Mouse (Mus musculus): Measurements from ENCODE around the gene Sp2. TPM values are rescaled to one million over a fixed set of nuclear protein-coding genes. Genes with fewer than 3 reads are reported as not detected.

Sp2 gene
- polyA plus RNA-seq, 1 experiment from 2014 or later, result 16.8 TPM

GRCm38 (mm10) chr11:96976379-96976687 lies 6.4 kb downstream of the Sp2 start:
- no peaks in the 10 kb centered on the region for H3K36me3 ChIP-seq (ENCODE audit: control insufficient read depth, insufficient read depth, low read length)
- peak overlapping the region; percentile 92 for H3K9ac ChIP-seq (ENCODE audit: low read depth, low read length)
- H3K9me3 ChIP-seq (replicated peaks; ENCODE audit: control insufficient read depth, low read length, poor library complexity, severe bottlenecking), result no peaks in the 10 kb centered on the region
- no peak for ATAC-seq
- H3K4me1 ChIP-seq (ENCODE audit: control insufficient read depth, insufficient read depth, low read length), result peaks cover 32% of the 10 kb centered on the region
- 51% methylated on average over 3 of the region's 3 CpGs for WGBS
- no peaks in the 10 kb centered on the region for H3K27me3 ChIP-seq (ENCODE audit: control insufficient read depth, insufficient read depth, low read depth, low read length)
- H3K4me2 ChIP-seq (ENCODE audit: low read length), result peak overlapping the region; percentile 76
- H3K4me3 ChIP-seq (ENCODE audit: low read depth, low read length), result peak overlapping the region; percentile 76
- H3K27ac ChIP-seq (ENCODE audit: low read length), result peak overlapping the region; percentile 98

GRCm38 (mm10) chr11:96975511-96976378 lies 7.0 kb downstream of the Sp2 start:
- no peak for ATAC-seq
- Histone ChIP-seq H3K9me3 (replicated peaks; ENCODE audit: control insufficient read depth, low read length, poor library complexity, severe bottlenecking) (no peaks in the 10 kb centered on the region), H3K27ac (ENCODE audit: low read length) (peak overlapping the region; percentile 98; the same call in 1 of the 2 replicates), H3K4me2 (ENCODE audit: low read length) (peak overlapping the region; percentile 76), H3K4me1 (ENCODE audit: control insufficient read depth, insufficient read depth, low read length) (peaks cover 33% of the 10 kb centered on the region), H3K9ac (ENCODE audit: low read depth, low read length) (peak overlapping the region; percentile 92), H3K36me3 (ENCODE audit: control insufficient read depth, insufficient read depth, low read length) (no peaks in the 10 kb centered on the region), H3K27me3 (ENCODE audit: control insufficient read depth, insufficient read depth, low read depth, low read length) (no peaks in the 10 kb centered on the region), H3K4me3 (ENCODE audit: low read depth, low read length) (peak overlapping the region; percentile 76)
- WGBS, result 71% methylated on average over 10 of the region's 10 CpGs

GRCm38 (mm10) chr11:96974813-96975212 lies 7.9 kb downstream of the Sp2 start:
- H3K4me1 ChIP-seq (ENCODE audit: control insufficient read depth, insufficient read depth, low read length), result peaks cover 34% of the 10 kb centered on the region

GRCm38 (mm10) chr11:96973426-96973964 lies 9.3 kb downstream of the Sp2 start:
- Histone ChIP-seq H3K27me3 (ENCODE audit: control insufficient read depth, insufficient read depth, low read depth, low read length) (no peaks in the 10 kb centered on the region), H3K4me1 (ENCODE audit: control insufficient read depth, insufficient read depth, low read length) (peaks cover 34% of the 10 kb centered on the region), H3K4me3 (ENCODE audit: low read depth, low read length) (no peak overlapping the region), H3K9ac (ENCODE audit: low read depth, low read length) (no peak overlapping the region), H3K27ac (ENCODE audit: low read length) (no peak overlapping the region; the same call in 1 of the 2 replicates), H3K9me3 (replicated peaks; ENCODE audit: control insufficient read depth, low read length, poor library complexity, severe bottlenecking) (no peaks in the 10 kb centered on the region), H3K4me2 (ENCODE audit: low read length) (no peak overlapping the region), H3K36me3 (ENCODE audit: control insufficient read depth, insufficient read depth, low read length) (no peaks in the 10 kb centered on the region)
- ATAC-seq, result no peak
- 78% methylated on average over 5 of the region's 5 CpGs for WGBS

More at GRCm38 (mm10) chr11:96974813-96975212, 7.9 kb downstream of the Sp2 start:
- Histone ChIP-seq H3K27ac (ENCODE audit: low read length) (no peak overlapping the region), H3K9me3 (replicated peaks; ENCODE audit: control insufficient read depth, low read length, poor library complexity, severe bottlenecking) (no peaks in the 10 kb centered on the region), H3K9ac (ENCODE audit: low read depth, low read length) (no peak overlapping the region), H3K36me3 (ENCODE audit: control insufficient read depth, insufficient read depth, low read length) (no peaks in the 10 kb centered on the region), H3K4me3 (ENCODE audit: low read depth, low read length) (no peak overlapping the region), H3K27me3 (ENCODE audit: control insufficient read depth, insufficient read depth, low read depth, low read length) (no peaks in the 10 kb centered on the region), H3K4me2 (ENCODE audit: low read length) (no peak overlapping the region)
- WGBS, result 87% methylated on average over 5 of the region's 5 CpGs
- ATAC-seq, result no peak

- Histone ChIP-seq H3K27ac (ENCODE audit: low read length) (no peak overlapping the region), H3K4me1 (ENCODE audit: control insufficient read depth, insufficient read depth, low read length) (peaks cover 31% of the 10 kb centered on the region), H3K4me2 (ENCODE audit: low read length) (no peak overlapping the region), H3K9ac (ENCODE audit: low read depth, low read length) (no peak overlapping the region), H3K36me3 (ENCODE audit: control insufficient read depth, insufficient read depth, low read length) (no peaks in the 10 kb centered on the region), H3K27me3 (ENCODE audit: control insufficient read depth, insufficient read depth, low read depth, low read length) (no peaks in the 10 kb centered on the region), H3K4me3 (ENCODE audit: low read depth, low read length) (no peak overlapping the region), H3K9me3 (replicated peaks; ENCODE audit: control insufficient read depth, low read length, poor library complexity, severe bottlenecking) (no peaks in the 10 kb centered on the region)
- ATAC-seq, result no peak
- 70% methylated on average over 5 of the region's 5 CpGs for WGBS
Observed at GRCm38 (mm10) chr11:96972906-96973305, 9.9 kb downstream of the Sp2 start.

- H3K4me3 ChIP-seq (ENCODE audit: low read depth, low read length), result no peak overlapping the region
- 82% methylated on average over 3 of the region's 3 CpGs for WGBS
- H3K36me3 ChIP-seq (ENCODE audit: control insufficient read depth, insufficient read depth, low read length), result no peaks in the 10 kb centered on the region
- no peaks in the 10 kb centered on the region for H3K9me3 ChIP-seq (replicated peaks; ENCODE audit: control insufficient read depth, low read length, poor library complexity, severe bottlenecking)
- peaks cover 19% of the 10 kb centered on the region for H3K4me1 ChIP-seq (ENCODE audit: control insufficient read depth, insufficient read depth, low read length)
- no peak overlapping the region for H3K4me2 ChIP-seq (ENCODE audit: low read length)
- no peaks in the 10 kb centered on the region for H3K27me3 ChIP-seq (ENCODE audit: control insufficient read depth, insufficient read depth, low read depth, low read length)
- no peak overlapping the region for H3K9ac ChIP-seq (ENCODE audit: low read depth, low read length)
- no peak for ATAC-seq
- H3K27ac ChIP-seq (ENCODE audit: low read length), result peak overlapping the region; percentile 67
Observed at GRCm38 (mm10) chr11:96970341-96970740, 12.4 kb downstream of the Sp2 start.

- WGBS, result 84% methylated on average over 1 of the region's 1 CpGs
- Histone ChIP-seq H3K36me3 (ENCODE audit: control insufficient read depth, insufficient read depth, low read length) (no peaks in the 10 kb centered on the region), H3K9me3 (replicated peaks; ENCODE audit: control insufficient read depth, low read length, poor library complexity, severe bottlenecking) (no peaks in the 10 kb centered on the region), H3K4me3 (ENCODE audit: low read depth, low read length) (no peak overlapping the region), H3K4me2 (ENCODE audit: low read length) (no peak overlapping the region), H3K27ac (ENCODE audit: low read length) (peak overlapping the region; percentile 67), H3K27me3 (ENCODE audit: control insufficient read depth, insufficient read depth, low read depth, low read length) (no peaks in the 10 kb centered on the region), H3K9ac (ENCODE audit: low read depth, low read length) (no peak overlapping the region), H3K4me1 (ENCODE audit: control insufficient read depth, insufficient read depth, low read length) (peaks cover 19% of the 10 kb centered on the region)
- ATAC-seq, result no peak
Observed at GRCm38 (mm10) chr11:96969746-96970145, 13.0 kb downstream of the Sp2 start.

- 73% methylated on average over 5 of the region's 5 CpGs for WGBS
- Histone ChIP-seq H3K9ac (ENCODE audit: low read depth, low read length) (no peak overlapping the region), H3K27me3 (ENCODE audit: control insufficient read depth, insufficient read depth, low read depth, low read length) (no peaks in the 10 kb centered on the region), H3K27ac (ENCODE audit: low read length) (peak overlapping the region; percentile 67; the same call in 1 of the 2 replicates), H3K4me2 (ENCODE audit: low read length) (no peak overlapping the region), H3K36me3 (ENCODE audit: control insufficient read depth, insufficient read depth, low read length) (no peaks in the 10 kb centered on the region), H3K4me1 (ENCODE audit: control insufficient read depth, insufficient read depth, low read length) (peaks cover 17% of the 10 kb centered on the region), H3K9me3 (replicated peaks; ENCODE audit: control insufficient read depth, low read length, poor library complexity, severe bottlenecking) (no peaks in the 10 kb centered on the region), H3K4me3 (ENCODE audit: low read depth, low read length) (no peak overlapping the region)
- no peak for ATAC-seq
Observed at GRCm38 (mm10) chr11:96969280-96969722, 13.5 kb downstream of the Sp2 start.

GRCm38 (mm10) chr11:96968476-96968875 lies 14.3 kb downstream of the Sp2 start:
- no peak overlapping the region for H3K27ac ChIP-seq (ENCODE audit: low read length)
- H3K9ac ChIP-seq (ENCODE audit: low read depth, low read length), result no peak overlapping the region
- H3K9me3 ChIP-seq (replicated peaks; ENCODE audit: control insufficient read depth, low read length, poor library complexity, severe bottlenecking), result no peaks in the 10 kb centered on the region
- ATAC-seq, result no peak
- no peak overlapping the region for H3K4me3 ChIP-seq (ENCODE audit: low read depth, low read length)
- peaks cover 12% of the 10 kb centered on the region for H3K4me1 ChIP-seq (ENCODE audit: control insufficient read depth, insufficient read depth, low read length)
- no peaks in the 10 kb centered on the region for H3K27me3 ChIP-seq (ENCODE audit: control insufficient read depth, insufficient read depth, low read depth, low read length)
- H3K4me2 ChIP-seq (ENCODE audit: low read length), result no peak overlapping the region
- 75% methylated on average over 6 of the region's 6 CpGs for WGBS
- no peaks in the 10 kb centered on the region for H3K36me3 ChIP-seq (ENCODE audit: control insufficient read depth, insufficient read depth, low read length)

Data from midbrain, embryonic 16.5 days (tissue).